Mouse (Mus musculus) cerebellum, adult 2 months (tissue): Measurements from ENCODE around the gene Npy1r.

ENCODE experiments used
- CTCF ChIP-seq: fragments of 200-500 bp; IDR thresholded peaks from 2 replicates; pipeline ENCODE4 v1.5.1; 2011; ENCODE audit warnings: low read depth, mild to moderate bottlenecking, control low read depth, low read length, moderate library complexity, borderline replicate concordance; ENCODE audit not compliant: insufficient read depth
- POLR2A ChIP-seq: fragments of 200-500 bp; IDR thresholded peaks from 2 replicates; pipeline ENCODE4 v1.6.1; 2011; ENCODE audit warnings: low read length, control low read depth, borderline replicate concordance; ENCODE audit not compliant: insufficient read depth

- TF ChIP-seq CTCF, result no peak
- TF ChIP-seq POLR2A, result no peak
Observed at GRCm38 (mm10) chr8:66714324-66714975, 17.5 kb downstream of the Npy1r start.
